Mouse (Mus musculus) intestine, embryonic 14.5 days (tissue): Measurements from ENCODE around the gene Gm21976. TPM values are rescaled to one million over a fixed set of nuclear protein-coding genes. Genes with fewer than 3 reads are reported as not detected.

Experiments used
- ATAC-seq: fragments of 200-750 bp; cut with Nextera tagmentation; replicated peaks from 2 replicates; pipeline ENCODE4 v1.8.0; 2017; ENCODE audit warnings: low read depth, moderate number of reproducible peaks, moderate TSS enrichment, moderate library complexity; ENCODE audit not compliant: low FRiP score, low TSS enrichment
- DNase-seq: peaks from one replicate; pipeline ENCODE4 v3.0.0-alpha.2; 2018; ENCODE audit warnings: low spot score
- H3K27ac ChIP-seq: fragments of 300-500 bp; sonication (generic); 2 replicates; pipeline ENCODE4 v1.5.1; 2014; ENCODE audit warnings: low read depth, mild to moderate bottlenecking, control low read depth
- H3K27me3 ChIP-seq: fragments of 300-500 bp; sonication (generic); replicated peaks from 2 replicates; pipeline ENCODE4 v1.6.1; 2014; ENCODE audit warnings: low read length, control low read depth; ENCODE audit not compliant: control insufficient read depth, insufficient read depth
- H3K36me3 ChIP-seq: fragments of 300-500 bp; sonication (generic); 2 replicates; pipeline ENCODE4 v1.6.1; 2014; ENCODE audit warnings: low read length, control low read depth; ENCODE audit not compliant: control insufficient read depth, insufficient read depth
- H3K4me1 ChIP-seq: fragments of 300-500 bp; sonication (generic); replicated peaks from 2 replicates; pipeline ENCODE4 v1.6.1; 2014; ENCODE audit warnings: low read length, control low read depth, mixed read lengths; ENCODE audit not compliant: control insufficient read depth, insufficient read depth
- H3K4me2 ChIP-seq: fragments of 300-500 bp; sonication (generic); 2 replicates; pipeline ENCODE4 v1.6.1; 2014; ENCODE audit warnings: low read length
- H3K4me3 ChIP-seq: fragments of 300-500 bp; sonication (generic); 2 replicates; pipeline ENCODE4 v1.5.1; 2014; ENCODE audit warnings: low read depth, low read length, control low read depth, mixed read lengths
- H3K9ac ChIP-seq: fragments of 300-500 bp; sonication (generic); 2 replicates; pipeline ENCODE4 v1.6.1; 2014; ENCODE audit warnings: mild to moderate bottlenecking, low read length
- H3K9me3 ChIP-seq: fragments of 300-500 bp; sonication (generic); 2 replicates; pipeline ENCODE4 v1.6.1; 2016; ENCODE audit warnings: low read length, control low read depth; ENCODE audit not compliant: control insufficient read depth
- WGBS: fragments of 180-500 bp; shearing (Covaris S2); extraction: QIAGEN DNeasy Blood & Tissue Kit; methylation state at CpG from one replicate; pipeline ENCODE4 v1.1.7; 2014; 5-methylcytosine and 5-hydroxymethylcytosine counted together
- polyA plus RNA-seq: library from polyadenylated mRNA; unstranded; fragments of >200 nt; fragmentation: Nextera tagmentation; extraction: Ambion mirVana; gene quantifications from 2 replicates; pipeline ENCODE4 v1.2.1, GENCODE M21; 2014

The Gm21976 gene
- polyA plus RNA-seq, 1 experiment from 2014 or later, result not detected

DNA sequence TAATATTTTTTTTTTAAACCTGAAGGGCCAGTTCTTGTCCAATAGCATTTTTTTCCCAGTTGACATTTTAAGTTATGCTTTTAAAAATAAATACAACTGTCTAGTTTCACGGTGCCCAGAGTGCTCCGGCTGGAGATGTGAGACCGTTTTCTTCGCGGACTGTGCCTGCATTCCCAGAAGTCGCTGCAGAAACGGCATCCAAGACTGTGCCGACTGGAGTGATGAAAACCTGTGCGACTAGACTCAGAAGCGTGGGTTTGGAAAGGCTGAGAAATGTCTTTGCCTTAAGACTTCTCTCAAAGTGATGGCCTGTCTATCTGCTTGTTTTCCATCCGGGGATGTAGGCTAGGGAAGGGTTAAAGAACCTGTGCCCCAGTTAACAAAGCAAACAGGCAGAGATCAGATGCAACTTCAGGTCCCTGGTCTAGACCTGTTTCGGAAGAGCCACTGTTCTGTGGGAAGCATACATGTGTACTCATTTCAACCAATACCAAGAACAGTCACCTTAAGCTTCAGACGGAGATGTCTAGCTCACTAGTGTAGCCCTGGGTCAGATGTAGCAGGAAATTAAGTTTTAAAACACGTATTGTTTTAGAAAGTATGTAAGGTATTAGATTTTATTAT is 27.3 kb downstream of the Gm21976 start:
- Histone ChIP-seq H3K27me3 (no peaks in the 10 kb centered on the region), H3K4me3 (no peak overlapping the region), H3K9ac (no peak overlapping the region), H3K36me3 (peaks cover 40% of the 10 kb centered on the region), H3K9me3 (no peaks in the 10 kb centered on the region), H3K4me2 (peak overlapping the region; percentile 15; the same call in 1 of the 2 replicates), H3K27ac (peak overlapping the region; percentile 34; the same call in 1 of the 2 replicates), H3K4me1 (peaks cover 13% of the 10 kb centered on the region)
- DNase-seq (no peak), ATAC-seq (no peak)
- 31% methylated on average over 14 of the region's 14 CpGs for WGBS

DNA sequence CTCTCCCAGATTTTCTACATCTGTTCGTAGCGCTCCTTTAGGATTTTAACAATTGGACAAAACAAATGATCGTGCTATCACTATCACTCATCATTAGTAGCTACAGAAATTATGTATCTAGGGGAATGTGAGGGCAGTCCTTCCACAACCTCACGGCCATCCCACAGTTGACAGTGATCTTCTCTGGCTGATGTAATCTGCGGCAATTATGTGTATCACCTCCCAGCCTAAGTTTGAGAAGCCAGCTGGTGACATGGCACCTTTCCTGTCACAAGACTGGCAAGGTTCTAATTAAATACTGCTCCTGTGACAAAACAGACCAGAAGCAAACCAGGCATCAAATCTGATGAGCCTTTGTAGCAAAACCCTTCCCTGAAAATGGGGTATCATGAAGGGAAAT is 28.3 kb downstream of the Gm21976 start:
- Histone ChIP-seq H3K36me3 (peaks cover 51% of the 10 kb centered on the region), H3K4me2 (no peak overlapping the region), H3K9ac (no peak overlapping the region), H3K27me3 (no peaks in the 10 kb centered on the region), H3K9me3 (no peaks in the 10 kb centered on the region), H3K4me3 (no peak overlapping the region), H3K27ac (no peak overlapping the region), H3K4me1 (peaks cover 13% of the 10 kb centered on the region)
- DNase-seq, result no peak
- 72% methylated on average over 5 of the region's 5 CpGs for WGBS
- ATAC-seq, result no peak

DNA sequence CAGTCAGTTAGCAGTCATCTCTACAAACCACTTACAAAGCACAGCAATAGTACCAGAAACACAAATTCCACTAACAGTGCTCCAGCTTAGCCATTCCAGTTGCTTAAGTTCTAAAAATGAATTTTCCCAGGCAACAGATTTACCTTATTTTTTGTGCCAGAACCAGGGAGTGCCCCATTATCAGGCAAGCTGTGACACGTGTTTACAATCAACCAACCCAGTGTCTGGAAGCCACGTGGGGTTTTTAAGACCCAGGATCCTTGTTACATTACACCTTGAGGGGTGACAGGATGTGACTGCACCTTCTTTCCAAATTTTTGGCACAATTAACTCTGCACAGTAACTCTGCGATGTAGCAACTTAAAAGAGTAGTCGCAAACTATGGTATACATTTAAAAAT is 29.0 kb downstream of the Gm21976 start:
- 78% methylated on average over 4 of the region's 4 CpGs for WGBS
- H3K27ac ChIP-seq, result no peak overlapping the region
- H3K4me1 ChIP-seq, result peaks cover 13% of the 10 kb centered on the region
- ATAC-seq, result no peak
- H3K9me3 ChIP-seq, result no peaks in the 10 kb centered on the region
- no peak overlapping the region for H3K4me3 ChIP-seq
- H3K4me2 ChIP-seq, result no peak overlapping the region
- H3K36me3 ChIP-seq, result peaks cover 58% of the 10 kb centered on the region
- no peak overlapping the region for H3K9ac ChIP-seq
- no peaks in the 10 kb centered on the region for H3K27me3 ChIP-seq
- no peak for DNase-seq

DNA sequence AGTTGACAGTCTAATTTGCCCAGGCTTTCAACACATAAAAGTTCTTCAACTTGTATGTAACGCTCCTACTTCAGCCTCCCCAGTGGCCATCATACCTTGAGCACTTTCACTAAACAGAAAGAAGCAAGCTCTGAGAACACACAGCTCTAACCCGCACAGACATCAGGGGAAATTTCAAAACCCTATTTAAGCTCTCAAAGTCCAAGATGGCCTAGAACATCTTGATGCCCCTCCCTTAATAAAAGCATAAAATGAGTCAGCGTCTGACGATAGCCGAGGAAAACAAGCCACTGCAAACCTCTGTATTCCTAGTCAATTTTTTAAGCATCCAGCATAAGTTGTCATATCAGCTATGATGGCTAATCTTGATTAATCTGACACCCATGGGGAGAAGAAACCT is 31.9 kb downstream of the Gm21976 start:
- H3K36me3 ChIP-seq, result peaks cover 66% of the 10 kb centered on the region
- no peak overlapping the region for H3K9ac ChIP-seq
- H3K27ac ChIP-seq, result no peak overlapping the region
- DNase-seq, result no peak
- peaks cover 23% of the 10 kb centered on the region for H3K4me1 ChIP-seq
- no peaks in the 10 kb centered on the region for H3K27me3 ChIP-seq
- WGBS, result 87% methylated on average over 5 of the region's 5 CpGs
- H3K4me3 ChIP-seq, result no peak overlapping the region
- no peak for ATAC-seq
- no peak overlapping the region for H3K4me2 ChIP-seq
- H3K9me3 ChIP-seq, result no peaks in the 10 kb centered on the region

DNA sequence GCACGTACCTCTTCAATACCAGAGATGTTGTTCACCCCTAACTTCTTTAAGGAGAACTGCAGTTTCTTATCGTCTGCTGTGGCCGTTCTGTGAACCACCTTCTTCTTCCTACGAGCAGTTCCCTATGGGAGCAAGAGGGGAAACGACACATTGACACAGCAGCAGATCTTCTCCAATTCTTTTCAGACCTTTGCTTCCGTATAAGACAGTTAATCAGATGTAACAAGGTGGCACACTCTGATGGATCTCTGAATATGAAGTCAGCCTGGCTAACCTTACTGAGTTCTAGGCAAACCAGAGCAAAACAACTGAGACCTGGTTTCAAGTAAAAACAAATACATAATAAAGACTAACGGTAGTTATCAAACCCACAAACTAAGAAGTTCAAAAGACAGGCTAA is 33.9 kb downstream of the Gm21976 start:
- no peak overlapping the region for H3K27ac ChIP-seq
- WGBS, result 73% methylated on average over 7 of the region's 7 CpGs
- no peak overlapping the region for H3K4me2 ChIP-seq
- ATAC-seq (no peak), DNase-seq (no peak)
- H3K9me3 ChIP-seq, result no peaks in the 10 kb centered on the region
- H3K4me3 ChIP-seq, result no peak overlapping the region
- H3K36me3 ChIP-seq, result peaks cover 59% of the 10 kb centered on the region
- peaks cover 11% of the 10 kb centered on the region for H3K4me1 ChIP-seq
- H3K9ac ChIP-seq, result no peak overlapping the region
- H3K27me3 ChIP-seq, result no peaks in the 10 kb centered on the region

DNA sequence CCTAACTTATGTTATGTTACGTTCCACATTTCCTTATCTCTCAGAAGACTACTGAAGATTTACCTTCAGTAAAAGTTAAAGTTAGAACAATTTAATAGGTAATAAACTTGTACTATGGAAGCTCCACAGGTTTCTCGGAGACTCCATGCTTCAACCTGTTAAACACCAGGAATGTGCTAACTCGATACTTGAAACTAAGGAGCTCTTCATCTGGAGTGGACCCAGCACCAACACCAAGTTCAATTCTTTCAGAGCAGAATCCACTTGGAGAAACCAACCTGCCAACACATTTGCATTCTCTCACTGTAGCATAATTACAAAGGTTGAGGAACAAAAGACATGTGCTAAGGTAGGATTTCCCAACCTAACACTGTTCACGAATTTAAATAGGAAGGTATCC is 35.4 kb downstream of the Gm21976 start:
- DNase-seq (no peak), ATAC-seq (no peak)
- WGBS, result 74% methylated on average over 4 of the region's 4 CpGs
- Histone ChIP-seq H3K36me3 (peaks cover 45% of the 10 kb centered on the region), H3K9me3 (no peaks in the 10 kb centered on the region), H3K4me2 (peak overlapping the region; percentile 87), H3K9ac (no peak overlapping the region), H3K4me1 (peaks cover 11% of the 10 kb centered on the region), H3K27me3 (no peaks in the 10 kb centered on the region), H3K27ac (no peak overlapping the region), H3K4me3 (peak overlapping the region; percentile 93; the same call in 1 of the 2 replicates)

DNA sequence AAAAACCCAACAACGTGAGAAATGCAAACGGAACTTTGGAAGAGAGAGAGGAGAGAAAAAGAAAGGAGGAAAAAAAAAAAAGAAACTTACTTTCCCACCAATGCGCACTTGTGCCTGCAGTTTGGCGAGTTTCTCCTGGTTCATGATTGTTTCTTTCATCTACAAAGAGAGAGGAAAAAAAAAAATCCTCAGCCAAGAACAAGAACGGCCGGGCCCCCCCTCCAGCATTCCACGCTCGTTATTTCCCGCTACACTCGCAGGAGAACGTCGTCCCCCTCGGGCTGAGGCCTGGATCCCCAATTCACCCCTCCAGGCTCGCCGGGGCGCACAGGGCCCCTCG is 36.4 kb downstream of the Gm21976 start:
- Histone ChIP-seq H3K4me2 (peak overlapping the region; percentile 87), H3K9ac (peak overlapping the region; percentile 97), H3K27ac (peak overlapping the region; percentile 91), H3K27me3 (no peaks in the 10 kb centered on the region), H3K36me3 (peaks cover 35% of the 10 kb centered on the region), H3K4me3 (peak overlapping the region; percentile 93), H3K9me3 (no peaks in the 10 kb centered on the region), H3K4me1 (peaks cover 11% of the 10 kb centered on the region)
- no peak for ATAC-seq
- DNase-seq, result no peak
- WGBS, result 1% methylated on average over 16 of the region's 17 CpGs

DNA sequence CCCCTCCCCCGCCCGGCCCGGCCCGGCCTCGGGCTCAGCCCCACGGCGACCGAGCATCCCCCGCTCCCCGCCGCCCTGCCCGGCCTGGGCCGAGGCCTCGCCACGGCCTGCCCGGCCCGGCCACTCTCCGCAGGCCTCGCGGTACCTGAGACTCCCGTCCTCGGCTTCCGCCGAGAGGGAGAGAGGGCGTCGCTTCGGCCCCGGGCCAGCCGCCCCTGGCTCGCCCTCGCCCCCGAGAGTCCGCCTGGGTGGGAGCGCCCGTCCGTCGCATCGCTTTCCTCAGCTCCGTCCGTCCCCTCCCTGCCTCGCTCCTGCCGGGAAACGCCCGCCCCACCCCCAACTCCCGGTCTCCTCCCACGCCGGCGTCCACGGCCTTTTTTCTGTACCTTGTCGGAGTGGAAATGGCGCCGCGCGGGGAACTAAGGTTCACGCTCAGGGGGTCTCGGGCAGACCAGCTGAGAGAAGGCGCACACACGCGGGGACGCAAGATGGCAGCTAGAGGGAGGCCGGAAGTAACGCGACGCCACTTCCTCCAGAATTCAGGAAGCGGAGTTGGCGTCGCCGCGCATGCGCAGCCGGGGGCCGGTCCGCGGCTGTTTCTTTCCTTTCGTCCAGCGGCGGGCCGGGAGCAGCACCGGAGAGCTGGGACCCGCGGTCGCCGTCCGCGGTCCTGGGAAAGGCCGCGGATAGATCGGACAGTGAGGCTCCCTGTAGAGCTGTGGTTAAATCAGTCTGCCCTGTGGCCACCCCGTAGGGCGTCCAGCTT is 37.0 kb downstream of the Gm21976 start, which contains the start of gene Btf3:
Gene Btf3, minus strand, starts transcription at position 527 of the 766 bp plus-strand sequence.
- H3K27ac ChIP-seq, result peak within 1 kb of the TSS; percentile 91
- DNase-seq (peak; percentile 95), ATAC-seq (peak; percentile 93)
- H3K9me3 ChIP-seq, result no peaks in the 10 kb centered on the region
- peak within 1 kb of the TSS; percentile 93 for H3K4me3 ChIP-seq
- H3K9ac ChIP-seq, result peak within 1 kb of the TSS; percentile 97
- H3K4me2 ChIP-seq, result peak within 1 kb of the TSS; percentile 87
- no peaks in the 10 kb centered on the region for H3K27me3 ChIP-seq
- WGBS, result under 1% methylated on average over 82 of the region's 90 CpGs
- peaks cover 11% of the 10 kb centered on the region for H3K4me1 ChIP-seq
- H3K36me3 ChIP-seq, result peaks cover 29% of the 10 kb centered on the region
